Mouse (Mus musculus) layer of hippocampus, postnatal 14 days (tissue): Measurements from ENCODE around the gene Crtap. TPM values are rescaled to one million over a fixed set of nuclear protein-coding genes. Genes with fewer than 3 reads are reported as not detected.
"Not testable (repeated sequence)": the region's sequence is repeated elsewhere in the genome, so short reads cannot be mapped to it uniquely, and the experiment has no call there.

Source experiments
- DNase-seq, 2 experiments: peaks; one replicate each; pipeline ENCODE4 v3.0.0; 2021 to 2022; ENCODE audit warnings: low spot score in 2 of 2, mixed read lengths in 1 of 2
- total RNA-seq, 2 experiments: library from RNA; stranded (reverse); gene quantifications; 2 replicates each; pipeline ENCODE4 v1.2.3; 2021

Crtap gene
- total RNA-seq, 2 experiments from 2014 or later: 7.9 to 10.3 TPM

DNA sequence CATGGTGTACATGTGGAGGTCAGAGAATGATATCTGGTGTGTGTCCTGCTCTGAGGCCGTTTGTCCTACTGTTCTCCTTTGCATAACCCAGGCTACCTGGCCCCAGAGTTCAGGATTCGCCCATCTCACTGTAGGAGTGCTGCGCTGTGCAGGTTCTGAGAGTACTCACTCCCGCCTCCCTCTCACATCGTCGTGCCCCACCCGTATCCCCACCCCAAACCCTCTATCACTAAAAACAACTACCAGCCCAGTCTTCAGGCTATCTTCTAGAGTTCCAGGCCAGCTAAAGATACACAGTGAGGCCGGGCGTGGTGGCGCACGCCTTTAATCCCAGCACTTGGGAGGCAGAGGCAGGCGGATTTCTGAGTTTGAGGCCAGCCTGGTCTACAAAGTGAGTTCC, 9.2 kb upstream of the Crtap start:
- DNase-seq: no peak

DNA sequence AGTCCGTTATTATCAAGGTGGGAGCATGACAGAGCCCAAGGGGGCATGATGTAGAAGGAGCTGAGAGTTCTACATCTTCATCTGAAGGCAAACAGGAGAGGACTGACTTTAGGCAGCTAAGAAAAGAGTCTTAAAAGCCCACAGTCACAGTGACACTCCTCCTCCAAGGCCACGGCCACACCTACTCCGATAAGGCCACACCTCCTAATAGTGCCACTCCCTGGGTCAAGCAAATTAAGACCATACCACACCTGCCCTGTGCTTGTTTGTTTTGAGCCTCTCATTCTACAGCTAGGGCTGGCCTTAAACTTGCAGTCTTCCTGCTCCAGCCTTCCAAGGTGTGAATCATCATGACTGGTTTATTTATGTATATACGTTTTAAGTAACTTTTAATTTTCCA, 4.8 kb upstream of the Crtap start:
- DNase-seq: no peak

DNA sequence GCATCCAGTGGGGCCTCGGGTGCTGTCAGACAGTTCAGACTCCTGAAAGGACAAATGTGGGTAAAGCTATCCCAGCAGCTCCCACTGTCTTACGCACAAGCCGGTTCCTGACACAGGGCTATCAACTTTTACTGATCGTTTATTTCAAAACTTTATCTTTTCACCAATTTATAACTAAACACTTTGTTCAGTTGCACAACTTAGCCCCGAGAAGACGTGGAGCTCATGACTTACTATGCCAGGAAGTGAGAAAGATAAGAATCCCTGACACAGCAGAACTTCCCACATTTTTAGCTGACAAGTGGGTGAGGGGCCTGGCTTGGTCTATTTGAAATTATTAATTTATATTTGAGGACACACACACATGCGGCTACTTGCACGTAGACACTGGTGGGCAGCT, 4.2 kb upstream of the Crtap start:
- DNase-seq: no peak

DNA sequence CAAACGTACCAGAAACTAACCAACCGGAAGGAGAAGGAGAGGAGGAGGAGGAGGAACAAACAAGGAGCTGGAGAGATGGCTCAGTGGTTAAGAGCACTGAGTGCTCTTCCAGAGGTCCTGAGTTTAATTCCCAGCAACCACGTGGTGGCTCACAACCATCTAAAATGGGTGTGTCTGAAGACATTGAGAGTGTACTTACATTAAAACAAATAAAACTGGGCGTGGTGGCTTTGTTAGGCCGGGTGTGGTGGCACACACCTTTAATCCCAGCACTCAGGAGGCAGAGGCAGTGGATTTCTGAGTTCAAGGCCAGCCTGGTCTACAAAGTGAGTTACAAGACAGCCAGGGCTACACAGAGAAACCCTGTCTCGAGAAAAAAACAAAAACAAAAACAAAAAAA, 3.7 kb upstream of the Crtap start:
- DNase-seq: not testable (repeated sequence)

DNA sequence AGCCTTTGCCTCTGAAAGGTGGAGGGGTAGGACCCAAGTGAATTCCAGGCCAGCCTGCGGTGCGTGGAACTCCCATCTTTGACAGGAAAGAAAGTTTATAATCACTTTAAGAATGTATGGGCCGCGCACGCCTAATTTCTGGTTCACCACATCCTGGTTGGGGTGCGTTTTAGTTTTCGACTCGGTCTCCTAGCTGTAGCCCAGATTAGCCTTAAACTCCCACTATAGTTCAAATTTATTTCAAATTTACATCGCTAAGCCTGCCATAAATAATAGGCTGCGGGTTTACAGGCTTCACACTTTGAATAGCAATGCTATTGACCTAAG, 237 bp upstream of the Crtap start:
- no peak for DNase-seq

DNA sequence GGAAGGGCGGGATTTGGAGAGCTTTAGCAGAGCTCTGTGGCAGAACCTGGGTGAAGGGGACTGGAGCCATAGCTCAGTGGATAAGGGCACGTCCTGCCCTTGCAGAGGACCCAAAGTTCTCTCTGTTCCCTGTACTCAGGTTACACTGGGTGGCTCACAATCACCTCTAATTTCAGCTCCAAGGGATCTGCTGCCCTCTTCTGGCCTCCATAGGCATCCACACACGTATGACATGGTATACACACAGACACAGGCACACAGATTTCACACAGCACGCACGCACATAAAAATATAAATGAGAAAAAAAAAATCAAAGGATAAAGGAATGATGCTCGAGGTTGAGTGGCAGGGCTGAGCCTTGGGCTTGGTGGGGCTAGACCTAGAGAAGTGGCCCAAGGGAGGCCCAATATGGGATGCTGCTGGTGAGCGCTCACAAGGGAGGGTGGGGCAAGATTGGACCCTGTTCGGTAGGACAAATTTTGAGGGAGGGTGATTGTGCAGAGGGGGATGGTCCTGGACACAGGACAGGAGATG, 1.0 kb downstream of the Crtap start:
- no peak for DNase-seq

DNA sequence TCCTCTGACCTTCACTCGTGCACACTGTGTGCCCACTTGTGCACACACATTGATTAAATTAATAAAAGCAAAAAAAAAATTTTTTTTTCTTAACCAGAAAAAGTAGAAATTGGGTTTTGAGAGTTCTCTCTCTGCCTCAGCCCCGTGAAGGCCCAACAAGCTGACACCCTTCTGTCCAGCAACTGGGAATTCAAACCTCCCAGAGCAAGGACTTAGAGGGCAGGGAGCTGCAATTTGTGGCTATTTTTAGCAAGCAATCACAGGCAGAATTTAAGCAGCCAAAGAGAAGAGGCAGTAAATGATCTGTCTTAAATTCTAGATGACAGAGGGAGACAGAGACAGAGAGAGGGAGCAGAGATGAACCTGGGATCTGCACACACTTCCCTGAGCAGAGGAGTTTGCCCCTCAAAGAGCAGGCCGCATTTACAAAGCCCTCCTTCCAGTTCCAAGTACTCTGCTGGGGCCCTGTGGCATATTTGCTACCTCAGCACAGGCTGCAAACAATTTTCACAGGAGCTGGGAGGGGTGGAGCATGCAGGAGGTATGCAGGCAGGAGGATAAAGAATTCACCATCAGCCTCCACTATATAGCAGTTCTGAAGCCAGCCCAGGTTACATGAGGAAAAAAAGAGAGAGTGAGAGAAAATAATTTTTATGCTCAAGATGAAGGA, 1.6 kb downstream of the Crtap start:
- no peak for DNase-seq

DNA sequence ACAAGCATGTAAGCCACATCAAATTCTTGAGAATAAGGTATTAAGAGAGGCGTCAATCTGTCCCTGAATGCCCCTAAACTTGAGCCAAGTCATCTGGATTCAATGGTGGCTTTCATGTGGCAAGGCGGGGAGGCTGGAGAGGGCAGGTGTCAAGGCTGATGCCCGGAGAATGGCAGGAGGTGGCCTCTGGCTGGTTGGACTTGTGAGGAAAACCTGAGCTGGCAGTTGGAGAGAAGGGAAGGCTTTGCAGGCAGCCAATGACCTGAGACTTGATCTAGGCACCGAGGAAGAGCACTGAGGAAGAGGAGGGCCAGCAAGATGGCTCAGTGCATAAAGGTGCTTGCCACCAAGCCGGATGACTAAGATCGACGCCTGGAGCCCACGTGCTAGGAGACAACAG, 2.2 kb downstream of the Crtap start:
- no peak for DNase-seq

DNA sequence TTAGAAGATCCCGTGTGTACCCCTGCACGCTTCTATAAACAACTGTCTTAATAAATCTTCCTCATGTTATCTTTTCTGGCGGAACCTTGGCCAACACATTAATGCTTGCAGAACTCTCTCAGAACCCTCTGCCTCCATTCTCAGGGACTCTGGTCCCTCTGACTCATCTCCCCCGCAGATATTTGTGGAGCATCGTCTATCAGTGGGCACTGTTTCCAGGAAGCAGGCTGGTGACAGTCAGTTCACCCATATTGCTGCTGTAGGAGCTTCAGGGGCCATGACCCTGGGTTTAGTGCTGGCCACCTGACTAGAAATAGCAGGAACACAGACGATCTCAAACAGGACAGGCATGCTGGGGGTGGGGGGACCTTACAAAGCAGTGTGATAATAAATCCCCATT, 3.4 kb downstream of the Crtap start:
- no peak for DNase-seq

DNA sequence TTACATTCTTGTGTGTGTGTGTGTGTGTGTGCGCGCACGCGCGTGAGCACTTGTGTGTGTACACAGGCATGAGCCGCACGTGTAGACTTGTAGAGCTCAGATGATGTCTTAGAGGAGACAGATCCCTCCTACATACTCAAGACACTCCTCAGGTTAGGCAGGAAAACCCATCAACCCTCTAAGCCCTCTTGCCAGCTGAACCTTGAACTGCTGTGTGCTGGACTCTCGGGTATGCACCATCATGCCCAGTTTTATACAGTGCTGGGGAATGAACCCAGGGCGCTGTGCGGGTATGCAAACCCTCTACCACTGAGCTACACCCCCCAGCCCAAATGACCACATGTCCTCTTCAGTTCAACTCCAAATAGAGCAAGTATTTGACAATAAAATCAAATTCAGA, 5.3 kb downstream of the Crtap start:
- DNase-seq: no peak

DNA sequence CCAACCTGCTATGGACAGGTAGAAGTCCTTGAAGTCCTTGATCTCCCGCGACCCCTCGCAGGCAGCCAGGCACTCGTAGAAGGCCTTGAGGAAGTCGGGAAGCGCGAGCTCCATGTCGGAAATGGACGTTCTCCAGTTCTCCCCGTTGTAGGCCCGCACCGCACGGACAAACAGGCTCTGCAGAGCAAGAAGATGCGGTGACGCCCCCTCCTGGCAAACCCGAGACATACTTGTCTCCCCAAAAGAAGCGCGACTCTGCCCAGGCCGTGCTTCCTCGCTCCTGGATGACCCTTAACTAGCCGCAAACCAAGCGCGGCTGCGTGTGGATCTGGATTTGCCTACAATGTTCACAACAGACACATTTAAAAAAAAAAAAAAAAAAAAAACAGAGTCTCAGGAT, 5.8 kb downstream of the Crtap start:
- DNase-seq: no peak

DNA sequence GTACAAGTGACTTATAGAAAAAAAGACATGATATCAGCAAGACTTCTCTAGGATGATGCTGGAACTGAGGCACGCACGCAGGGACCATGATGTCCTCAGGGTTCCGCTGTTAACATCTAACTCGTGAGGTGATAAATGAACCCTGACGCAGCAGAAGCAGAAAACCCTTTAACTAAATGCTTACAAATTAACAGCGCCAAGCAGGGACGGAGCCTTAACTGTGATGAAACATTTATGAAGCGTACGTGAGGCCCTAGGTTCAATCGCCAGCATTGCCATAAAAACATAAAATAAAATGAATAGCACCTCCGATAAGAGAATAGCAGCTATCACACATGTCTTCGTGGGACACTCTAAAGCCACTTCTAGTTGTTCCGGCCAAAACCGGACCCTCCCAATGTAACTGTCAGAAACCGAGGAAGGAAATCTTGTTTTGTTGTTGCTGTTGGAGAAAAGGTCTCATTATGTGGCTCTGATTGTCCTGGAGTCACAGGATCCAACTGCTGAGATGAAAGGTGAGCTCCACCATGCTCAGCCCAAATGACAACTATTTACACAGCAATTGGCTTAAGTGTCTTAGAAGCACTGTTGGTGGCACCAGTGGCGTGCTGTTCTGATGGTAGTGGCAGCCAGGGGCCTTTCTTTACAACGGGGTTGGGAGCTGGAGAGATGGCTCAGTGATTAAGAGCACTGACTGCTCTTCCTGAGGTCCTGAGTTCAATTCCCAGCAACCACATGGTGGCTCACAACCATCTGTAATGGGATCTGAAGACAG, 7.4 kb downstream of the Crtap start:
- DNase-seq: no peak

DNA sequence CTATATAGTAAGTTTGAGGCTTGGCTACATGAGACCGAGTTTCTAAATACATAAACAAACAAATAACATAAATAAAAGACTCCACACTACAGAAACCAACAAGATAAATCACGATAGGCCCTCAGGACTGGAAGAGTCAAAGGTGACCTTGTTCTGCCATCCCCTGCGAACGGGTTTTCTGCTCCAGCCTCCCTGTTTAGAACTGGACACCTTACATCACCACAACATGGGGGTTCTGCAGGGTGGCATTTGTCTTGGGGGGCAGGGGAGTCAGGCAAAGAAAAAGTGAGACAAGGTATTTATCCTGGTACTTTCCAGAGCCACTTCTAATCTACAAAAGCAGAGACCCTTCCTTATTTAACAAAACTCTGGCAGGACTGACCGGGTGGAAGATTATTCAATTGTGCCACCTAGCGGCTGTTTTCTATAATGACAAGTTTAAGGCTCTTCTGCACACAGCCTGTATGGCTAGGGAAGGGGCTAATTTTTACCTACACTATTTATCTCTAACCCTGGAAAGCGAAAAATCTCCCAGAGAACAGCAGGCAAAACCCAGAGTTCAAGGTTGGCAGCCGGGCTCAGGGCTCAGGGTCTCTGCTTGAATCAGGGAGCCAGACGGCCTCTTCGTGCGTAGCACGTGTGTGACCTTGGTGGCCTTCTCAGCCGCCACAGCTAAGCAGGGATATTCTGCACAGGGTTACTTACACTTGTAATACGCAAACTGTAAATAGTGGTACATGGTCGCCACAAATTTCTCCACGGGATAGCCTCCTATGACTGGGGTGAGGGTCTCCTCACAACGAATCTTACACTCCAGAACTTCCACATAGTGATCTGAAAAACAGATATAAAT, 9.4 kb downstream of the Crtap start:
- DNase-seq: peak in 1 of 2 experiments; percentile 45

DNA sequence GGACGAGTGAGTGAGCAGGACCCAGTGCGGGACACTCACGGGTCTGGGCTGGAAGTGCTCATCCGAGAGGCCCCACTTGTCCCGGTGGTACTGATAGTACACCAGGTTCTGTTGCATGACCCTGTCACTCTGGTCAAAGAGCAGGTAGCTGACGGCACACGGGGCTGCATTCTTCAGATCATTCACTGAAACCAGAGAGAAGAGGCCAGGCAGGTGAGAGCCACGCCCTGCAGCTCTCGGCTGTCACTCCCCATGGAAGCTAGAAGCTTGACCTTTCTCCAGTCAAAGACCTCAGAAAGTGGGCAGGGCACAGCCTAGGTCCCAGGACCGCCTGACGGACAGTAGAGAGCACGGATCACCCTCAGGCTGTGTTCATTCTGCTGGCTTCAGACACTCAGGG, 10.6 kb downstream of the Crtap start:
- no peak for DNase-seq

DNA sequence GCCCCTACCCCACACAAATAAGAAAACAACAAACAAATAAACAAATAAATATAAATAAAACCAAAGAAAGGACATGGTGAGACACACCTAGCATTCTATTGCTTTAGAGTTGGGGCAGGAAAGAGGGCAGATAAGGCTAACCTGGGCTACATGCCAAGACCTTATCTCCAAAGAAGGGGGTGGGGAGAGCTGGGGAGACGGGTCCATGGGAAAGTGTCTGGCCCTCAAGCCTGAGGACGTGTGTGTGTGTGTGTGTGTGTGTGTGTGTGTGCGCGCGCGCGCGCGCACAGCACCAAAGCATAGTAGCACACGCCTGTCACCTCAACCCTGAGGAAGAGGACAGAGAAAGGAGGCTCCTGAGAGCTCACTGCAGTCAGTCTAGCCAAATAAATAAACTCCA, 13.3 kb downstream of the Crtap start:
- DNase-seq: no peak

DNA sequence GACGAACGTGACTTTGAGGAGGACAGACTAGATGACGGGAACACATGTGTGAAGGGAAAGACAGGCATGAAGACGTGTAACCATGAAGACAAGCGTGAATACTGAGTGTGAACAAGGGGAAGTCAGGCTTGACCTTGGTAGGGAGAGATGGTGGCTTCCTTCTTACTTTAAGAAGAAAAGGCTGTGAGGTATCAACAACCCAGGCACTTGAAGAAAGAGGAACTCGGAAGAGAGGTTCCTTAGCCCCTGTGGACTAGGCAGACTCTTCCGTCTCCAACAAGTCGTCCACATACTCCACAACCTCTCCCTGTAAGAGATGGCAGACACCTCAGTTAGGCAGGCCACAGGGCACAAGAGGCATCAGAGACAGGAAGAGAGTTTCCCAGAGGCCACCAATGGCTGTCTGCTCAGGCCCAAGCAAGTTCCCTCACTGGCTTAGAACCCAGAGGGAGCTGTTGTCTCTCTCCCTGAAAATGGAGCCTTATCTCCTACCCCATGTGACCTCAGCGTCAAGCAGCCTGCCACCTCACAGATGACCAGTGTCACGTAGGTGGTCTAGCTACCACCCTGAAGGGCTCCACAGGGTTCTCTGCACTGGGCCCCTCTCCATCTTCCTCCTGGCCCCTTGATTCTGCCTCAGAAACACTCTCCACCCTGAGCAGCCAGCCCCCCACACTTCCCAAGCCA, 15.1 kb downstream of the Crtap start:
- DNase-seq: no peak

DNA sequence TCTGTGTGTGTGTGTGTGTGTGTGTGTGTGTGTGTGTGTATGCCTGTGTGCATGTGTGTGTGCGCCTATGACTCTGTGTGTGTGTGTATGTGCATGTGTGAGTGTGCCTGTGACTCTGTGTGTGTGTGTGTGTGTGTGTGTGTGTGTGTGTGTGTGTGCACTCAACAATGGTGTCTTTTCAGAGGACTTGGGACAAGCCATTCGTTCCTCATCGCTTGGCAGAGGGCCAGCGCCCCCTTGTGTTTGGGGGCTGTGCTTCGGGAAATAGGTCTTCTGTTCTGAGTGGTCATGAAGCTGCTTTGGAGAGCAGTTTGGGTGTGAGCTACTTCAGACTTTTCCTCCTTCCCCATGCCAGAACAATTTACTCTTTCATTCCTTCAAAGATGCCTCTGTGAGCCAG, 18.8 kb downstream of the Crtap start:
- DNase-seq: not testable (repeated sequence)

DNA sequence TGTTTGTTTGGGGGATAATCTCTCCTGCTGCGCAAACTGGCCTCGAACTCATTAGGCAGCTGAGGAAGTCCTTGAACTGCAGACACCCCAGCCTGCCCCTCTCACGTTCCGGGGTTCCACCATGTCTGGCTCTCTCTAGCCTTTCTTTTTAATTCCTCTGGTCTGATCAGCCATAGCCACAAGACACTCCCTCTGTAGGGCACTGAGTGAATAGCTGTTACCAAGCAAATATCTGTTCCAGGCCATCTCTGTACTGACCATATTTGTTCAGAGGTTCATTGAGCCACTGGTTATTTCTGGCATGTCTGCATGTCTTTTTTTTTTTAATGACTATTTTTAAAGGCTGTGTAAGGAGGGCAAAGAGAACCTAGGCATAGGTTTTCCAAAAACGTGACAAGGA, 21.1 kb downstream of the Crtap start:
- not testable (repeated sequence) for DNase-seq

DNA sequence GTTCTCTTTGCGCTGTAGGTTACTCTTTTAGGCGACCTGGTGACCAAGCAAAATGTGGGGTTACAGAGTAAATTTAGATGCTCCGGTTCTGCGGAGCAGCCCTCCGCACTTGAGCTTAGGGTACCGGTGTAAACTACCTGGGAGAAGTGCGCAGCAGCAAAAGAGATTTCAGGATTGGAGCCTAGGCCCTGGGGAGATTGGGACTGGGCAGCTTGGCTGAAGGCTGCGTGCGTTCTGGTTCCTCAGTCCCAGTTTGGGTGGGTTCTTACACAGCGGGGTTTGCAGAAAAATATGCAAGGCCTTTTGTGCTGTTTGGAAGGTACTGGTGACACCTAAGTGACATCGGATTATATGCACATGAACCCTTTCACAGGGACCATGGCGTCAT, 22.0 kb downstream of the Crtap start:
- no peak for DNase-seq

DNA sequence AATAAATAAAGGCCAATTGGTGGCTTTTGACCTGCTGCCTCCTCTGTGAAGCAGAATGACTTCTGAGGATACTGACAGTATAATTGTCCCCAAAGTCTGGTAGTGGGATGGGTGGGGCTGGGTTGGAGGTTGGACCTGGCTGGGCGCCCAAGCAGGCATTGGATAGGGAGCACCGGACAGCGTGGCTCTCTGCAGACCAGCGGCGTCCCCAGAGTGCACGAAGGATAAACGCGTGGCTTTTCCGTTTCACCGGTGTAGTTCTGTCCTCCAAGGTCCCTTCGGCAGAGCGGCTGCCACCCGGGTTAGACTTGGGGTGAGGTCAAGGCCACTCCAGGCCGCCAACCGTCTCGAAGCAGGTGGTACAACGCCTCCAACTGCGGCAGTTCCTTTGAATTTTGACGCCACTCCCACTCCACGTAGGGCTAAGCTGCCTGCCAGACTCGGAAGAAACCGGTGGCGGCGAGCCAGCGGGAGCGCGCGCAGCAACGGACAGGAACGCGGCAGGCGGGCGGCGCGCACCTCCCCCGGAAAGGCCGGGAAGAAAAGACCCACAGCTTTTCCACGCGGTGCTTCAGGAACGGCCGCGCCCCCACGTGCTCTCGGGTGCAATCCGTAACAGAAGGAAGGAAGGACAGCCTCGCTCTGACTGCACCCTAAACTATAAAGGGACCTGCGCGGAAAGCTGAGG, 22.5 kb downstream of the Crtap start:
- DNase-seq: peak; percentile 76 to 80

DNA sequence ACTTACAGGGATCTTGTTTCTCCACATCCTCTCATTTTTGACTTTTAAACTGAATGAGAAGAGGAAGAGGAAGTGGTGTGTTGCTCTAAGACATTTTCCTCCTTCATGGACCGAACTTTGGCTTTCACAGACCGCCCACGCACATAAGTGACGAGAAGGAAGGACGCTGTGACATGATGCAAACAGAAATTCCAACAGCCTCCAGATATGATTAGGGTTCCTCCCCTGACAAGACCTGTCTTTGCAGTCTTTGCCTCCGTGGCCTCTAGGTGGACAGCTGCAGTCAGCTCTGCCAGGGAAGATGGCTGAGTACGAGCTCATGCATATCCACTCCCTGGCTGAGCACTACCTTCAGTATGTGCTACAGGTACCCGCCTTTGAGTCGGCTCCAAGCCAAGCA, 60.6 kb downstream of the Crtap start, which contains the start of gene Bcl2a1c:
Gene Bcl2a1c (plus strand): TSS at position 281 of the 400 bp plus-strand sequence.
- DNase-seq: not testable (repeated sequence)
